Mouse (Mus musculus): ENCODE results near the gene Ier5l. TPM values are rescaled to one million over a fixed set of nuclear protein-coding genes. Genes with fewer than 3 reads are reported as not detected.
A peak's percentile ranks its signal among the peaks of the same experiment; 100 is the strongest.

Ier5l gene
- polyA plus RNA-seq, 1 experiment = 12.6 TPM

- no peak for TF ChIP-seq POLR2A (IDR thresholded peaks at IDR 0.05; ENCODE audit: borderline replicate concordance, extremely low read depth, low read depth, low read length)
- no peak for TF ChIP-seq CTCF (IDR thresholded peaks at IDR 0.05; ENCODE audit: insufficient read depth, low read length)
- 89% methylated on average over 2 of the region's 2 CpGs for WGBS
- Histone ChIP-seq H3K4me3 (replicated peaks; ENCODE audit: extremely low read depth, low read depth, low read length) (no peak overlapping the region), H3K4me1 (ENCODE audit: control insufficient read depth, insufficient read depth, low read length) (no peaks in the 10 kb centered on the region)
- no peak for DNase-seq
These were observed 16.4 kb upstream of the Ier5l start for GRCm38 (mm10) chr2:30490384-30490783.

DNA sequence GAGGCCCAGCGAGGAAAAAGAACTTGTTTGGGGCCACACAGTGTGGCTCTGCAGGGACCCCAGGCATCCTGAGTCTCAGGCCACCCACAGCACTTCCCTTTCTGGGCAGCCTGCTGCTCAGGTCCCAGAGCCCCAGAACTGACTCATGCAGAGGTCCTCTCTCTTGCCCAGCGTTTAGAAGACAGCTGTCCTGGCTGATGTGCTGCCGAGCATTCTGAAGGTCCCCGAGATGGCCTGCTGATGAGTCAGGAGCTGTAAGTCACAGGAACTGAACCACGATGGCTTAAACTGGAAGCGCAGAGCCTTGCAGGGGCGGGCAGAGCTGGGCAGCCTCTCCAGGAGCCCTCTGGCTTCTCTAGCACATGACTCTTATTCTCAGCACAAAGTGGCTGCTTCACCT is 13.6 kb upstream of the Ier5l start:
- Histone ChIP-seq H3K4me3 (replicated peaks; ENCODE audit: extremely low read depth, low read depth, low read length) (no peak overlapping the region), H3K4me1 (ENCODE audit: control insufficient read depth, insufficient read depth, low read length) (no peaks in the 10 kb centered on the region)
- 40% methylated on average over 7 of the region's 7 CpGs for whole genome bisulfite sequencing
- TF ChIP-seq POLR2A (IDR thresholded peaks at IDR 0.05; ENCODE audit: borderline replicate concordance, extremely low read depth, low read depth, low read length) = no peak
- TF ChIP-seq CTCF (IDR thresholded peaks at IDR 0.05; ENCODE audit: insufficient read depth, low read length) = no peak
- DNase-seq = no peak

DNA sequence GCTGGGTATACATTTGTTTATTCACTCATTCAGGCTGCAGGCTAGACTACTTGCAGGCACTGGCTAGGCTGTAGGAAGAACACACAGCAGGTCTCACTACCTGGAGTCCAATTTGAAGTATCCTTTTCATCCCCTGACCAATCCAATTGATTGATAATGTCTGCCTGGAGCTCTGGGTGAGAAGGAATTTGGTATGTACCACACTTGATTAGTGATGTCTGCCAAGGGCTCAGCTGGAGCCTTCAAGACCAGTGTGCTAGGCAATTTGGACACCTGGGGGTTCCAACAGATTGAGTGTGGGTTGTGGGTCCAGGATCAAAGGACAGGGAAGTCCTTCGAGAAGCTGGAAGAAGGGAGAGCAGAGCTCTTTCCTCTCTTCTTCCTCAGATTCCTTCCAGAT is 4.5 kb upstream of the Ier5l start:
- 71% methylated on average over 1 of the region's 1 CpGs for WGBS
- TF ChIP-seq CTCF (IDR thresholded peaks at IDR 0.05; ENCODE audit: insufficient read depth, low read length) (no peak), POLR2A (IDR thresholded peaks at IDR 0.05; ENCODE audit: borderline replicate concordance, extremely low read depth, low read depth, low read length) (no peak)
- DNase-seq = no peak
- H3K4me1 ChIP-seq (ENCODE audit: control insufficient read depth, insufficient read depth, low read length) = no peaks in the 10 kb centered on the region; the same call in 1 of the 2 replicates
- no peak overlapping the region for H3K4me3 ChIP-seq (replicated peaks; ENCODE audit: extremely low read depth, low read depth, low read length)

- TF ChIP-seq POLR2A (IDR thresholded peaks at IDR 0.05; ENCODE audit: borderline replicate concordance, extremely low read depth, low read depth, low read length) (no peak), CTCF (IDR thresholded peaks at IDR 0.05; ENCODE audit: insufficient read depth, low read length) (no peak)
- 81% methylated on average over 2 of the region's 2 CpGs for WGBS
- no peak for DNase-seq
- Histone ChIP-seq H3K4me3 (replicated peaks; ENCODE audit: extremely low read depth, low read depth, low read length) (no peak overlapping the region), H3K4me1 (ENCODE audit: control insufficient read depth, insufficient read depth, low read length) (peaks cover under 1% of the 10 kb centered on the region; the same call in 1 of the 2 replicates)
These were observed 2.2 kb upstream of the Ier5l start for GRCm38 (mm10) chr2:30476241-30476640.

DNA sequence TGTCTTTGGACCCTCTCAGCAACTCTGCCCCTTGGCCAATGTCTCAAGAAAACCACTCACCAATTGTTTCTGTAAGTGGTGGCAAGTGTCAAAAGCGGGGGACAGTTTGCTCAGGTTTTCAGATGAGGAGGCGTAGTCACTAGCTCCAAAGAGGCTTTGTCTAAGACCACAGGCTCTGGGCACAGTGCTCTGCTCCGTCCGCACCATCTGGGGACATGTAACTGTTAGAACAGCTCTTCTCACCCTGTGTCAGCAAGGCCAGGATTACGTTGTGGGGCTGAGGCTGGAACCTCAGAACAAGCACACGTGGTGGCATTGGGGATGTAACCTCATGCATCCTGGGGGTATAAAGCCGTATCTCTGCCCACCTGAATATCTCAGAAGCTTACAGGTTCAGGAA is 1.4 kb upstream of the Ier5l start:
- DNase-seq = no peak
- Histone ChIP-seq H3K4me3 (replicated peaks; ENCODE audit: extremely low read depth, low read depth, low read length) (no peak overlapping the region), H3K4me1 (ENCODE audit: control insufficient read depth, insufficient read depth, low read length) (peaks cover 5% of the 10 kb centered on the region; the same call in 1 of the 2 replicates)
- TF ChIP-seq CTCF (IDR thresholded peaks at IDR 0.05; ENCODE audit: insufficient read depth, low read length) (no peak), POLR2A (IDR thresholded peaks at IDR 0.05; ENCODE audit: borderline replicate concordance, extremely low read depth, low read depth, low read length) (no peak)
- WGBS = 91% methylated on average over 7 of the region's 7 CpGs

DNA sequence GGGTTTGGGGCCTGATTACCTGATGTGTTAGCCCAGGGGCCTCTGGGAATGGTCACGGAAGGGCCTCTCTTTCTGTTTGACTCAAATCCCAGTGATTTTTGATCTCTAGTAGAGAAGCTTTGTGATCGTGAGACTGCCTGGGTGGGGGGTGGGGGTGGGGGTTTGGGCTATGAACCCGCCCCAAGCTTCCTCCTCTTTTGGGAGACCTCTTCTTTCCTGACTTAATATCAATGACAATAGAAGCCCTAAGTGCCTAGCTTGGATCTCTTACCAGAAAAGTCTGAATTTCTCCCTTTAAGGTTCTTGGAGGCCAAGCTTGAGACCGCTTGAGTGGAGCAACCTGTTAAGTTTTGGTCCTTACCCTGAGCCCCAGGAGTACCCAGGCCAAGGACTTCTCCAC is 757 bp upstream of the Ier5l start:
- 46% methylated on average over 4 of the region's 4 CpGs for WGBS
- Histone ChIP-seq H3K4me1 (ENCODE audit: control insufficient read depth, insufficient read depth, low read length) (peaks cover 5% of the 10 kb centered on the region; the same call in 1 of the 2 replicates), H3K4me3 (replicated peaks; ENCODE audit: extremely low read depth, low read depth, low read length) (no peak overlapping the region)
- TF ChIP-seq CTCF (IDR thresholded peaks at IDR 0.05; ENCODE audit: insufficient read depth, low read length) = no peak
- TF ChIP-seq POLR2A (IDR thresholded peaks at IDR 0.05; ENCODE audit: borderline replicate concordance, extremely low read depth, low read depth, low read length) = no peak
- DNase-seq = no peak

GRCm38 (mm10) chr2:30473431-30474031 is 488 bp downstream of the Ier5l start:
- TF ChIP-seq CTCF (IDR thresholded peaks at IDR 0.05; ENCODE audit: insufficient read depth, low read length) (no peak), POLR2A (IDR thresholded peaks at IDR 0.05; ENCODE audit: borderline replicate concordance, extremely low read depth, low read depth, low read length) (no peak)
- 4% methylated on average over 80 of the region's 80 CpGs for whole genome bisulfite sequencing
- H3K4me1 ChIP-seq (ENCODE audit: control insufficient read depth, insufficient read depth, low read length) = peaks cover 7% of the 10 kb centered on the region; the same call in 1 of the 2 replicates
- peak overlapping the region; percentile 84 for H3K4me3 ChIP-seq (replicated peaks; ENCODE audit: extremely low read depth, low read depth, low read length)
- DNase-seq = peak; percentile 80

DNA sequence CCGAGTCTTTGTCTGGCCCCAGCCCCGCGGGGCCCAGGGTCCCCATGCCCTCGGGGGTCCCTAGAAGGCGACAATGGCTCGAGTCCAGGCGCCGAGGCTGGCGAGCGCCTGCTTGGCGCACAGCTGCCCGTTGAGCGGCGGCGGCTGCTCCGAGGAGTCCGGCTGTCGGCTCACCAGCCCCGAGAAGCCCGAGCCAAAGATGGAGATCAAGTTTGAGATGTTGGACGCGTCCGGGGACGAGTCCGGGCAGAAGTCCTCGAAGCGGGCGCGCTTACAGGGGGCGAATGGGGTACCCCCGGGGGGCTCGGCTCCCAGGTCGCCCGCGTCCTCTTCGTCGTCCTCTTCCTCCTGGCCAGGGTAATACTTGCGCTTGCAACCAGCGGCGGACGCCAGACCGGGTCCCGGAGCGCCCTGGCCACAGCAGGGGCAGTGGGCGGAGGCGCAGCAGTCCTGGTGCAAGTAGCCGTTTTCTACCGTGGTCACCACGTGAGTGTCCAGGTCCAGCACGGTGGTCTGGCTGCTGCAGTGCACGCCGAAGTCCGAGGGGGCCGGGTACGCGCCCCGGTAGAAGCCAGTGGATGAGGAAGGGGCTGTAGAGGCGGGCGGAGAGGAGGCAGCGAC is 1.2 kb downstream of the Ier5l start:
- TF ChIP-seq POLR2A (IDR thresholded peaks at IDR 0.05; ENCODE audit: borderline replicate concordance, extremely low read depth, low read depth, low read length) = no peak
- TF ChIP-seq CTCF (IDR thresholded peaks at IDR 0.05; ENCODE audit: insufficient read depth, low read length) = no peak
- WGBS = under 1% methylated on average over 57 of the region's 60 CpGs
- H3K4me1 ChIP-seq (ENCODE audit: control insufficient read depth, insufficient read depth, low read length) = peaks cover 7% of the 10 kb centered on the region; the same call in 1 of the 2 replicates
- H3K4me3 ChIP-seq (replicated peaks; ENCODE audit: extremely low read depth, low read depth, low read length) = peak overlapping the region; percentile 66
- DNase-seq = peak; percentile 70

GRCm38 (mm10) chr2:30471795-30472720 is 2.0 kb downstream of the Ier5l start:
- Histone ChIP-seq H3K4me3 (replicated peaks; ENCODE audit: extremely low read depth, low read depth, low read length) (peak overlapping the region; percentile 66), H3K4me1 (ENCODE audit: control insufficient read depth, insufficient read depth, low read length) (peaks cover 7% of the 10 kb centered on the region; the same call in 1 of the 2 replicates)
- DNase-seq = peak; percentile 79
- under 1% methylated on average over 48 of the region's 51 CpGs for WGBS
- TF ChIP-seq CTCF (IDR thresholded peaks at IDR 0.05; ENCODE audit: insufficient read depth, low read length) (no peak), POLR2A (IDR thresholded peaks at IDR 0.05; ENCODE audit: borderline replicate concordance, extremely low read depth, low read depth, low read length) (peak; percentile 59; the same call in 1 of the 2 replicates)
